Mouse (Mus musculus) ES-Bruce4 (cell line): ENCODE results near the gene Adam23.
A peak's percentile ranks its signal among the peaks of the same experiment; 100 is the strongest.

Source experiments
- CTCF ChIP-seq: IDR thresholded peaks from one replicate; pipeline ENCODE4 v1.8.1; 2011; ENCODE audit warnings: low read depth, low read length
- EP300 ChIP-seq: IDR thresholded peaks from 2 replicates; pipeline ENCODE4 v1.6.1; 2011; ENCODE audit warnings: low read depth, low read length; ENCODE audit not compliant: insufficient read depth
- POLR2A ChIP-seq: IDR thresholded peaks from one replicate; pipeline ENCODE4 v1.8.1; 2011; ENCODE audit warnings: low read length; ENCODE audit not compliant: insufficient read depth

- no peak for TF ChIP-seq CTCF
- no peak for TF ChIP-seq POLR2A
- TF ChIP-seq EP300, result 0 out of 2 replicates have a peak, but pooled peaks have one; percentile 61
Measured at GRCm38 (mm10) chr1:63431166-63431565, 14.5 kb upstream of the Adam23 start.
